ENCODE assay signal across 8 mouse cellular contexts in the genomic region with DNA sequence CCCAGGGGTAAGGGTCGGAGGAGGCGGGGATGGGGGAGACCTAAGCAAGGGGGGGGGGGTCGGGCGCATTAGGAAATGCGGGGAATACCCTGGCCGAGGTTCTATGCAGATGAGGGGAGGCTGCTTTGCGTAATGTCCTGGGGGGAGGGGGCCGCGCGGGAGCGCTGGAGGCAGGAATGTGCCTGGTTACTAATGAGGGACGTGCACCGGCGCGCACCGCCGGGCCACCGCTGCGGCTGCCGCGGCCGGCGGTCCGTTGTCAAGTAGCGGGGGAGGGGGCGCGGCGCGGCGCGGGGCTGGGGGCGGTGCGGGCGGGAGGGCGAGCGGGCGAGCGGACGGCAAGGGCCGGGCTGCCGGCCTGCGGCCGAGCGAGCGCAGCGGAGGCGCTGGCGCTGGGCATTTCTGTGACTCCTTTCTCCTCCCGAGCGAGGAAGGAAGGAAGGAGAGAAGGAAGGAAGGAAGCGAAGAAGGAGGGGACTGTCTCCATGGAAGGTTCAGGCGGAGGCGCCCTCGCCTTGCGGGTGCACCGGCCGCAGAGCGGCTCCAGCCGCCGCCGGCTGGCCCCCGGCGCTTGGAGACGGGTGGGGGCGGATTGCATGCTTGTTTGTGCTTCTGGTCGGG. TPM values are rescaled to one million over a fixed set of nuclear protein-coding genes. Genes with fewer than 3 reads are reported as not detected.
DNase-seq lines count a peak whose midpoint lies in the region; ATAC-seq and TF ChIP-seq lines count a peak whose summit lies in the region.

No protein-coding gene starts in this region.

- 0% methylated on average over 56 of the region's 66 CpGs for WGBS in heart, embryonic 14.5 days
- under 1% methylated on average over 44 of the region's 66 CpGs for WGBS in liver, embryonic 13.5 days (ENCODE audit: insufficient replicate concordance)
- under 1% methylated on average over 59 of the region's 66 CpGs for WGBS in olfactory bulb, adult 2 months

- ATAC-seq in heart, embryonic 14.5 days (ENCODE audit: insufficient number of reproducible peaks, insufficient read depth, low FRiP score, low read depth): peak; percentile 44; the same call in 1 of the 2 replicates
- 0 out of 2 replicates have a peak, but pooled peaks have one; percentile 13 for ATAC-seq in liver, embryonic 13.5 days (ENCODE audit: low read depth)

- no peaks in the 10 kb centered on the region for H3K36me3 ChIP-seq in heart, embryonic 14.5 days (ENCODE audit: control insufficient read depth, insufficient read depth, low read length)
- no peaks in the 10 kb centered on the region for H3K36me3 ChIP-seq in liver, embryonic 13.5 days

- H3K4me1 ChIP-seq in embryonic fibroblast, embryonic 13.5 days (ENCODE audit: control insufficient read depth, insufficient read depth, low read length): no peaks in the 10 kb centered on the region; the same call in 1 of the 2 replicates
- peaks cover 0 to 9% of the 10 kb centered on the region in 2 experiments; a peak in 3 of 4 replicates for H3K4me1 ChIP-seq in heart, embryonic 14.5 days (ENCODE audit: control insufficient read depth in 2 of 2, insufficient read depth in 2 of 2, low read length in 2 of 2)
- peaks cover 28% of the 10 kb centered on the region for H3K4me1 ChIP-seq in liver, embryonic 13.5 days (replicated peaks)
- H3K4me1 ChIP-seq in olfactory bulb, adult 2 months (ENCODE audit: control insufficient read depth, insufficient read depth, low read length): peaks cover 3% of the 10 kb centered on the region; the same call in 1 of the 2 replicates

- peak overlapping the region; percentile 85 for H3K4me2 ChIP-seq in heart, embryonic 14.5 days (ENCODE audit: low read length)
- H3K4me2 ChIP-seq in liver, embryonic 13.5 days: peak overlapping the region; percentile 81

- H3K27ac ChIP-seq in embryonic fibroblast, embryonic 13.5 days (ENCODE audit: insufficient read depth, low read length): peak overlapping the region; percentile 86
- peak overlapping the region; percentile 97 to 100 for H3K27ac ChIP-seq in heart, embryonic 14.5 days (replicated peaks in 1 of 2; ENCODE audit: control insufficient read depth in 1 of 2, insufficient read depth in 1 of 2, low read depth in 2 of 2, low read length in 2 of 2)
- peak overlapping the region; percentile 59 for H3K27ac ChIP-seq in liver, embryonic 13.5 days
- peak overlapping the region; percentile 100 for H3K27ac ChIP-seq in olfactory bulb, adult 2 months (ENCODE audit: insufficient read depth, low read depth, low read length)

- peak overlapping the region; percentile 98 for H3K9ac ChIP-seq in heart, embryonic 14.5 days (ENCODE audit: low read length)
- peak overlapping the region; percentile 64 for H3K9ac ChIP-seq in liver, embryonic 13.5 days

- H3K27me3 ChIP-seq in heart, embryonic 14.5 days (ENCODE audit: control insufficient read depth, insufficient read depth, low read length): no peaks in the 10 kb centered on the region
- H3K27me3 ChIP-seq in liver, embryonic 13.5 days: peaks cover 79% of the 10 kb centered on the region

- no peak for TF ChIP-seq CTCF in embryonic fibroblast, embryonic 13.5 days (IDR thresholded peaks at IDR 0.05; ENCODE audit: borderline replicate concordance, insufficient read depth, low read length)
- no peak for TF ChIP-seq CTCF in olfactory bulb, adult 2 months (IDR thresholded peaks at IDR 0.05; ENCODE audit: insufficient read depth, low read depth, low read length)

- peak; percentile 79 to 80 for DNase-seq in B cell, adult 2 months
- peak; percentile 87 for DNase-seq in adrenal gland, postnatal 10 days
- peak; percentile 86 for DNase-seq in kidney, postnatal 10 days
- no peak for DNase-seq in liver, embryonic 13.5 days
- DNase-seq in thymus, postnatal 14 days: peak; percentile 78

- TF ChIP-seq POLR2A in embryonic fibroblast, embryonic 13.5 days (IDR thresholded peaks at IDR 0.05; ENCODE audit: low read depth, low read length): no peak; the same call in 1 of the 2 replicates
- TF ChIP-seq POLR2A in olfactory bulb, adult 2 months (IDR thresholded peaks at IDR 0.05; ENCODE audit: insufficient read depth, low read depth, low read length): peak; percentile 5; the same call in 1 of the 2 replicates

- H3K4me3 ChIP-seq in embryonic fibroblast, embryonic 13.5 days (ENCODE audit: insufficient read depth, low read length): peak overlapping the region; percentile 84
- H3K4me3 ChIP-seq in heart, embryonic 14.5 days (ENCODE audit: control insufficient read depth in 1 of 2, insufficient read depth in 1 of 2, low read depth in 1 of 2, low read length in 2 of 2): peak overlapping the region; percentile 90 to 91
- H3K4me3 ChIP-seq in liver, embryonic 13.5 days (replicated peaks): peak overlapping the region; percentile 63
- peak overlapping the region; percentile 100 for H3K4me3 ChIP-seq in olfactory bulb, adult 2 months (ENCODE audit: insufficient read depth, low read depth, low read length)

- H3K9me3 ChIP-seq in heart, embryonic 14.5 days (ENCODE audit: control insufficient read depth, low read length): no peaks in the 10 kb centered on the region
- no peaks in the 10 kb centered on the region for H3K9me3 ChIP-seq in liver, embryonic 13.5 days (replicated peaks)

RNA-seq across cellular contexts. Expression of a gene that starts 1.1 kb away (rescaled TPM):
- total RNA-seq in adrenal gland, postnatal 10 days (2021): 10 to 100 TPM; 20.8 to 32.4 TPM
- 20.8 and 25.6 TPM in 2 replicates for polyA plus RNA-seq in embryonic fibroblast, embryonic 13.5 days (2011; ENCODE audit: insufficient read length, low read depth, missing spikeins)
- 6.8 and 9.9 TPM in 2 replicates for polyA plus RNA-seq in heart, embryonic 14.5 days (2014; fragmentation: Nextera tagmentation; extraction: Ambion mirVana)
- polyA plus RNA-seq in liver, embryonic 13.5 days (2015; fragmentation: Nextera tagmentation; extraction: Ambion mirVana): 0.43 and 0.63 TPM in 2 replicates
- 134 and 206 TPM in 2 replicates for polyA plus RNA-seq in olfactory bulb, adult 2 months (2012; ENCODE audit: insufficient read depth, insufficient read length, low replicate concordance, missing spikeins)
